Mouse (Mus musculus): Measurements from ENCODE around the gene Tdrd6. TPM values are rescaled to one million over a fixed set of nuclear protein-coding genes. Genes with fewer than 3 reads are reported as not detected.

The Tdrd6 gene
- total RNA-seq, 1 experiment = 0.27 TPM

DNA sequence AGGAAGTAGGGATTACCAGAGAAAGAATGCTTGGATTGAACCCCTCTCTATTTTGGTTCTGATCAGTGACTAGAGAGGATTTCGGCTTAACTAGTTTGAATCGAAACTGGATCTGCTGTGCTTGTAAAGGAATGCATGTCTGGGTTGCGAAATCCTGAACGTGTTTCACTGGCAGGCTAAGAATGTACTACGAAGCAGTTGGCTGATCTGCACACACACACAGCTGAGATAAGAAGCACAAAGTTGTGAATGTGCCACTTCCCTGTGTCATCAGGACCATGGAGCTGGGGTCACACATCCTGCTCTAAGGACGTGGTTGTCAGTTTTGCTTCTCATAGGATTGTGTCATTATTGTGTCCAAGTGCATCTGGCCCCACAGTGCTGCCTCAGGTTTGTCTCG lies 14.3 kb upstream of the Tdrd6 start:
- Histone ChIP-seq H3K4me1 (ENCODE audit: control insufficient read depth in 2 of 2, insufficient read depth in 2 of 2, low read length in 2 of 2, poor library complexity in 1 of 2) (no peaks in the 10 kb centered on the region), H3K9ac (ENCODE audit: insufficient read depth, low read depth, low read length, poor library complexity, severe bottlenecking) (no peak overlapping the region), H3K4me3 (ENCODE audit: insufficient read depth in 1 of 2, low read depth in 1 of 2, low read length in 2 of 2, poor library complexity in 1 of 2, severe bottlenecking in 1 of 2) (no peak overlapping the region), H3K36me3 (ENCODE audit: control insufficient read depth, insufficient read depth, low read length, poor library complexity, severe bottlenecking) (no peaks in the 10 kb centered on the region; the same call in 1 of the 2 replicates), H3K9me3 (ENCODE audit: control insufficient read depth, insufficient read depth, low read depth, low read length) (no peaks in the 10 kb centered on the region), H3K27ac (ENCODE audit: insufficient read depth, low read depth, low read length, poor library complexity, severe bottlenecking) (no peak overlapping the region; the same call in 1 of the 2 replicates)
- in situ Hi-C loops (cut with MboI; ENCODE audit: low sequenced_read_pairs in 2 of 2, unreplicated experiment in 2 of 2) = no loop called here
- TF ChIP-seq HCFC1 (IDR thresholded peaks at IDR 0.05; ENCODE audit: borderline replicate concordance, insufficient read depth, low read length) (no peak), MAFK (IDR thresholded peaks at IDR 0.05; ENCODE audit: insufficient read depth, low read depth, low read length) (no peak), ZC3H11A (IDR thresholded peaks at IDR 0.05; ENCODE audit: borderline replicate concordance, low read depth, low read length) (no peak), CHD2 (IDR thresholded peaks at IDR 0.05; ENCODE audit: low read depth, low read length) (no peak), ZNF384 (IDR thresholded peaks at IDR 0.05; ENCODE audit: low read depth, low read length) (no peak)
- no peak for DNase-seq (ENCODE audit: low read depth, low spot score)

GRCm38 (mm10) chr17:43643191-43643590 lies 13.1 kb upstream of the Tdrd6 start:
- Histone ChIP-seq H3K9ac (ENCODE audit: insufficient read depth, low read depth, low read length, poor library complexity, severe bottlenecking) (no peak overlapping the region), H3K4me3 (ENCODE audit: insufficient read depth in 1 of 2, low read depth in 1 of 2, low read length in 2 of 2, poor library complexity in 1 of 2, severe bottlenecking in 1 of 2) (no peak overlapping the region), H3K36me3 (ENCODE audit: control insufficient read depth, insufficient read depth, low read length, poor library complexity, severe bottlenecking) (no peaks in the 10 kb centered on the region; the same call in 1 of the 2 replicates), H3K27ac (ENCODE audit: insufficient read depth, low read depth, low read length, poor library complexity, severe bottlenecking) (no peak overlapping the region), H3K9me3 (ENCODE audit: control insufficient read depth, insufficient read depth, low read depth, low read length) (no peaks in the 10 kb centered on the region), H3K4me1 (ENCODE audit: control insufficient read depth in 2 of 2, insufficient read depth in 2 of 2, low read length in 2 of 2, poor library complexity in 1 of 2) (no peaks in the 10 kb centered on the region)
- TF ChIP-seq ZNF384 (IDR thresholded peaks at IDR 0.05; ENCODE audit: low read depth, low read length) = no peak
- no peak for TF ChIP-seq CHD2 (IDR thresholded peaks at IDR 0.05; ENCODE audit: low read depth, low read length)
- TF ChIP-seq MAFK (IDR thresholded peaks at IDR 0.05; ENCODE audit: insufficient read depth, low read depth, low read length) = no peak
- in situ Hi-C loops (cut with MboI; ENCODE audit: low sequenced_read_pairs in 2 of 2, unreplicated experiment in 2 of 2) = no loop called here
- no peak for DNase-seq (ENCODE audit: low read depth, low spot score)

GRCm38 (mm10) chr17:43640825-43641224 lies 10.7 kb upstream of the Tdrd6 start:
- H3K9me3 ChIP-seq (ENCODE audit: control insufficient read depth, insufficient read depth, low read depth, low read length) = no peaks in the 10 kb centered on the region
- H3K9ac ChIP-seq (ENCODE audit: insufficient read depth, low read depth, low read length, poor library complexity, severe bottlenecking) = no peak overlapping the region
- no peaks in the 10 kb centered on the region for H3K4me1 ChIP-seq (ENCODE audit: control insufficient read depth in 2 of 2, insufficient read depth in 2 of 2, low read length in 2 of 2, poor library complexity in 1 of 2)
- TF ChIP-seq ZNF384 (IDR thresholded peaks at IDR 0.05; ENCODE audit: low read depth, low read length) (no peak), HCFC1 (IDR thresholded peaks at IDR 0.05; ENCODE audit: borderline replicate concordance, insufficient read depth, low read length) (no peak), ZC3H11A (IDR thresholded peaks at IDR 0.05; ENCODE audit: borderline replicate concordance, low read depth, low read length) (no peak), MAFK (IDR thresholded peaks at IDR 0.05; ENCODE audit: insufficient read depth, low read depth, low read length) (no peak), CHD2 (IDR thresholded peaks at IDR 0.05; ENCODE audit: low read depth, low read length) (no peak)
- in situ Hi-C loops (cut with MboI; ENCODE audit: low sequenced_read_pairs in 2 of 2, unreplicated experiment in 2 of 2) = no loop called here
- H3K4me3 ChIP-seq (ENCODE audit: insufficient read depth in 1 of 2, low read depth in 1 of 2, low read length in 2 of 2, poor library complexity in 1 of 2, severe bottlenecking in 1 of 2) = no peak overlapping the region
- no peak for DNase-seq (ENCODE audit: low read depth, low spot score)
- no peaks in the 10 kb centered on the region; the same call in 1 of the 2 replicates for H3K36me3 ChIP-seq (ENCODE audit: control insufficient read depth, insufficient read depth, low read length, poor library complexity, severe bottlenecking)
- no peak overlapping the region for H3K27ac ChIP-seq (ENCODE audit: insufficient read depth, low read depth, low read length, poor library complexity, severe bottlenecking)

DNA sequence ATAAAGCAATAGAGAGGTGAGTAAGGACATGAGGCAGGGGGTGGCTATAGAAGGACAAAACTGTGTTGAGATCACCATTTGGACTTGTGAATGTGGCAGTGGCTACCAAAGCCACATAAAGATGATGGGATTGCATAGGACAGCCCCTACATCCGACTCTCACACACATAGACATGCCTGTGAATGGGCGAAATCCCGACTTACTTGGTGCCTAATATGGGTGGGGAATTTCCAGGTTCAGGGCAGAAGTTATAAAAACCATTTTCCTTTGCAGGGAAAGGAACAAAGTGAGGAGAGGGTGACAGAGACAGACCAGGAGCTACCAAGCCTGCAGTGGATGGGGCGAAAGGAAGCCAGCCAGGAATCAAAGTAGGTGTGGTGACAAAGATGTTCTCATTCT lies 7.0 kb upstream of the Tdrd6 start:
- H3K9ac ChIP-seq (ENCODE audit: insufficient read depth, low read depth, low read length, poor library complexity, severe bottlenecking) = no peak overlapping the region
- TF ChIP-seq HCFC1 (IDR thresholded peaks at IDR 0.05; ENCODE audit: borderline replicate concordance, insufficient read depth, low read length) = no peak
- no peak for TF ChIP-seq ZC3H11A (IDR thresholded peaks at IDR 0.05; ENCODE audit: borderline replicate concordance, low read depth, low read length)
- no peak for TF ChIP-seq ZNF384 (IDR thresholded peaks at IDR 0.05; ENCODE audit: low read depth, low read length)
- TF ChIP-seq CHD2 (IDR thresholded peaks at IDR 0.05; ENCODE audit: low read depth, low read length) = no peak
- TF ChIP-seq MAFK (IDR thresholded peaks at IDR 0.05; ENCODE audit: insufficient read depth, low read depth, low read length) = no peak
- DNase-seq (ENCODE audit: low read depth, low spot score) = no peak
- no peak overlapping the region for H3K4me3 ChIP-seq (ENCODE audit: insufficient read depth in 1 of 2, low read depth in 1 of 2, low read length in 2 of 2, poor library complexity in 1 of 2, severe bottlenecking in 1 of 2)
- no peaks in the 10 kb centered on the region for H3K4me1 ChIP-seq (ENCODE audit: control insufficient read depth in 2 of 2, insufficient read depth in 2 of 2, low read length in 2 of 2, poor library complexity in 1 of 2)
- H3K27ac ChIP-seq (ENCODE audit: insufficient read depth, low read depth, low read length, poor library complexity, severe bottlenecking) = no peak overlapping the region
- in situ Hi-C loops (cut with MboI; ENCODE audit: low sequenced_read_pairs in 2 of 2, unreplicated experiment in 2 of 2) = no loop called here
- no peaks in the 10 kb centered on the region for H3K36me3 ChIP-seq (ENCODE audit: control insufficient read depth, insufficient read depth, low read length, poor library complexity, severe bottlenecking)
- no peaks in the 10 kb centered on the region for H3K9me3 ChIP-seq (ENCODE audit: control insufficient read depth, insufficient read depth, low read depth, low read length)

DNA sequence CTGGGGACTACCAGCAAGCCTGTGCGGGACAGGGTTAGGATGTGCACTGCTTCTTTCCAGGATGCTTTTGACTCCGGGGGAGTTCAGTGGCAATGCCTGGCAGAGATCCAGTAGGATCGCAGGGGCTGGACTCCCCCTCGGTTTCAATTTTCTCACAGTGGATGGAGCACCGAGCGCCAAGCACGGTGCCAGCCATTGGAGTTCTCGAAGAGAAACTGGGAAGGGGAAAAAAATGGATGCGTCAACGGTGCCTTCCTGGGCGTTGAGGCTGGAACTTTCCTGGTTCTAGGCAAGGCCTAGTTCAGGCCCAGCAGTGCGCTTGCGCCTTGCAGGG lies 295 bp upstream of the Tdrd6 start:
- Histone ChIP-seq H3K9me3 (ENCODE audit: control insufficient read depth, insufficient read depth, low read depth, low read length) (no peaks in the 10 kb centered on the region), H3K4me3 (ENCODE audit: insufficient read depth in 1 of 2, low read depth in 1 of 2, low read length in 2 of 2, poor library complexity in 1 of 2, severe bottlenecking in 1 of 2) (peak overlapping the region; percentile 57 to 60), H3K36me3 (ENCODE audit: control insufficient read depth, insufficient read depth, low read length, poor library complexity, severe bottlenecking) (no peaks in the 10 kb centered on the region), H3K9ac (ENCODE audit: insufficient read depth, low read depth, low read length, poor library complexity, severe bottlenecking) (peak overlapping the region; percentile 53; the same call in 1 of the 2 replicates), H3K4me1 (ENCODE audit: control insufficient read depth in 2 of 2, insufficient read depth in 2 of 2, low read length in 2 of 2, poor library complexity in 1 of 2) (no peaks in the 10 kb centered on the region), H3K27ac (ENCODE audit: insufficient read depth, low read depth, low read length, poor library complexity, severe bottlenecking) (no peak overlapping the region)
- DNase-seq (ENCODE audit: low read depth, low spot score) = no peak
- in situ Hi-C loops (cut with MboI; ENCODE audit: low sequenced_read_pairs in 2 of 2, unreplicated experiment in 2 of 2) = no loop called here
- TF ChIP-seq ZC3H11A (IDR thresholded peaks at IDR 0.05; ENCODE audit: borderline replicate concordance, low read depth, low read length) (no peak), HCFC1 (IDR thresholded peaks at IDR 0.05; ENCODE audit: borderline replicate concordance, insufficient read depth, low read length) (no peak), MAFK (IDR thresholded peaks at IDR 0.05; ENCODE audit: insufficient read depth, low read depth, low read length) (no peak), ZNF384 (IDR thresholded peaks at IDR 0.05; ENCODE audit: low read depth, low read length) (no peak), CHD2 (IDR thresholded peaks at IDR 0.05; ENCODE audit: low read depth, low read length) (no peak)

All from ES-E14 (cell line).